Mouse (Mus musculus): ENCODE data around the gene H60b.
"Not testable (repeated sequence)": the region's sequence is repeated elsewhere in the genome, so short reads cannot be mapped to it uniquely, and the experiment has no call there.

Gene H60b

GRCm38 (mm10) chr10:22165328-22166003 lies 7.1 kb downstream of the H60b start:
- not testable (repeated sequence) for DNase-seq (ENCODE audit: low spot score)

DNA sequence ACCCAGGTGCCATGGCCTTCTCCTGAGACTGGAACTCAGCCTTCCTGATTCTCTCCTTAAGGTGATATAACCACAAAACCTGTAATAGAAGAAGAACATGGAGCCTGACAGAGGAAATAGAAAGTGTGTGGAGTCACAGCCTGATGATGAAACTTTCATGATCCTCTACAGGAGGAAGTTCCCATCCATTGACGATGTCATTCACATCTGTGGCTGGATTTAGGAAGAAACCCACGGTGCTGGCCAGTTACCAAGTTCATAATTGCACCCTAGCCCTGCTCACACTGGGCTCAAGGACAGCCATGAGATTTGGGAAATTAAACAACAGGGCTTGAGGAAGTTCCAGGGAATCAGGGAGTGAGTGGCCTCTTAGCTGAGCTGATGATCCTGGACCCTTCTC lies 7.6 kb downstream of the H60b start:
- DNase-seq (ENCODE audit: low spot score) = not testable (repeated sequence)

DNA sequence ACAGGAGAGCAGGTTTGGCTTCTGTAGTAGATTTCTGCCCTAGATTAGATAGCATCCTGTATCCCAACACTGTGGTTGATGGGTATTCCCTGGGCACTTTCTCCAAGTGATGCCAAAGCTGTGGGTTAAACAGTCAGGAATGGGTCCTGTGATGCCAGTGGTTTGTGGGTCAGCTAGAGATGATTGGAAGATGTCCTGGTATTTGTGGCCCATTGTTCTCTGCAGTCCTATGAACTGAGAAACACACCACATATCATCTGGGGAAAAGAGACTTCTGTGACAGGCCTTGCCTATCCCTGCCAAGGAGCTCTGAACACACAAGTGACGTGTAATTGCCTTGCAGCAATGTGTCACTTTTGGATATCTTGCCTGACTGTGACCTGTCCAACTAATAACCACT lies 8.7 kb downstream of the H60b start:
- not testable (repeated sequence) for DNase-seq (ENCODE audit: low spot score)

- DNase-seq (ENCODE audit: low spot score) = not testable (repeated sequence)
Measured at GRCm38 (mm10) chr10:22169116-22169515, 10.7 kb downstream of the H60b start.

GRCm38 (mm10) chr10:22172431-22173334 lies 14.3 kb downstream of the H60b start:
- DNase-seq (ENCODE audit: low spot score) = not testable (repeated sequence)

DNA sequence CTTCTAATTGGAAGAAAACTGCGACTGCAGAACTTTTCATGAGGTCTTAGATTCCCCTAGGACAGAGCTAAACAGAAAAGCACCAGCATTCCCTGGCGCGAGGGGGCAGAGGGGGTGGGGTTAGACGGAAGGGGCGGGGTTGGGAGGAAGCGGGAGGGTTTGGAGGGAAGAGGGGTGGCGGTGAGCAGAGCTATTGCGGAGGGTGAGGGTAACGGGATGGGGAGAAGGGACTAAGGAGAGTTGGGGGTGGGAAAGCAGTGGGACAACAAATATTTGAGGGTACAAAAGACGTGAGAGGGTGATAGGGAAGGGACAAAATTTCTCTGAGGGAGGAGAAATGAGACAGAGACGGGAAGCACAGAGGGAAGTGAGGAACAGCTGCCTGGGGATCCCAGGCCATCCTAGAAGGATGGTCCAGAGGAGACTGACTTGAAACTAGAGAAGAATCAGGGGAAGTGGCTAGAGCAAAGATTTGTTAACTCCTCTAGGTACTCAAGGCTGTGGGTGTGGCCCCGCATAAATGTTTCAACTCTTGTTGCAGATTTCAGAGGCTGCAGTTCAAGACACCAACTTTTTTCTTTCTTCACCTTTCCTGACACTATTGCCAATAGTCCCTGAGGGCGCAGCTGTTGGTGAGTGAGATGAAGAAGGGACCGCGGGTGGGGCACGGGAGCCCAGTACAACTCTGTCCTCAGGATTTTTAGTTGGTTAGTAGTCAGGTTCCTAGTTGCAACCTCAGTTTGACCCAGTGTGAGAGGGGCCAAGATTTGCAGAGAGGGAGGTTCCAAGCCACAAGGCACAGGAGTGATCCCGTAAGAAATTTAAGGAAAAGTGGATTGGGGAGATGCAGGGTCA lies 15.2 kb downstream of the H60b start:
- not testable (repeated sequence) for DNase-seq (ENCODE audit: low spot score)

DNA sequence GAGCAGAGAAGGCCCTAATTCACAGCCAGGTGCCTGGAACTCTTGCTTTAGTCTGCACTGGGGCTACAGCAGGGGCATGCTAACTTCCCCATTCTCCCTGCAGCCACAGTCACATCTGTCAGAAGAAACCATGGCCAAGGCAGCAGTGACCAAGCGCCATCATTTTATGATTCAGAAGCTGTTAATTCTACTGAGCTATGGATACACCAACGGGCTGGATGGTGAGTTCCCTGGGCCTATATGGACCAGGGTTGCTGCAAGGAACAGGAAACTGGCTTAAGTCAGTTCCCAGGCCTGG lies 15.8 kb downstream of the H60b start:
- DNase-seq (ENCODE audit: low spot score) = not testable (repeated sequence)

GRCm38 (mm10) chr10:22176515-22176914 lies 18.1 kb downstream of the H60b start:
- not testable (repeated sequence) for DNase-seq (ENCODE audit: low spot score)

- DNase-seq (ENCODE audit: low spot score) = not testable (repeated sequence)
Measured at GRCm38 (mm10) chr10:22191035-22191434, 32.6 kb downstream of the H60b start.

DNA sequence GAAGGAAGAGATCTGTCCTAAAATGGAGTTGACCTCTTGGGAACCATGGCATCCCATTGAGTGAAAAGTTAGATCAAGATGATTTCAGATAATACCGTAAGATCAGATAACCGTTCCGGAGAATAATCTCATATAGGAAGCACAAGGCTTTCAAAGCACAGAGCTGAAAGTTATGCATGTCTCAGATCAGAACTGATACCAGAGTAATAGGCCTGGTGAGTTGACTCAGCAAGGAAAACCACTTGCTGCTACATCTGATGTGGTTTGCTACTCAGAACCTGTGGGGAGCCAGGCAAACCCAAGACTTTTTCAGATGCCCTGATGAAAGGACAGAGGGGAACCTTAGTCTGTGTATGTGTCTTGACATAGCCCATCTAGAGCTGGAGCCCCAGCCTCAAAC lies 43.0 kb downstream of the H60b start:
- DNase-seq (ENCODE audit: low spot score) = not testable (repeated sequence)

DNA sequence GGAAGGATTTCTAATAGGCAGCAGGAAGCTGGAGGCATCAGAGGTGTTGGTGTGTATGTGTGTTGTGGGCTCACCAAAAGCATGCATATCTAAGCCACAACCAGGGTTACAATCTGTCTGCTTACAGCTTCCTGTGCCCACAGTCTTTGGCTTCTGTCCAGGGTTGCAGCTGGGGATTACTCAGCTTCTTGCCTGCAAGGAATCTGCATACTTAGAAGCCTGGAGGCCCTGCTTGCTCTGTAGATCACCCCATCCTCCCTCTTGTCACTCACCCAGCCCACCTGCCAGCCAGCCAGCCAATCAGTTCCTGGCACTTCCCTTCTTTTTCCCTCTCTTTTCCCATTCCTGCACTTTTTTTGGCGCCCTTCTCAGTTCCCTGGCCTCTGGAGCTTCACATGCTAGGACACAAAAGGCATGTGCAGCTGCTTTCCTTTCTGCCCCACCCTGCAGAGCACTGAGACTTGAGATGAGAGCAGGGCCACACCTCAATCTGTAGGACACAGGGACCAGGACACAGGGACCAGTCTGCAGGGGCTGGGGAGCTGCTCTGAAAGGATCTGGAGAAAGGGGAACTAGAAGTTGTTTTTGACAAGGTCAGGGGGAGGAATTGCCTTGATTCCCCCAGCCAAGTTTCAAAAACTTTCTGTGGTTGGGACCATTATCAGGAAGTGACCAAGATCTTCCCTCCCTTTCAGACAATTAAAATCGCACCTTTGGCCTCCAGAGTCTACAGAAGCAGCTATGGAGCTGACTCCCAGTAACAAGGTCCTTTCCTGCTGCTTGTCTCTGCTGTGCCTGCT lies 44.6 kb downstream of the H60b start:
- not testable (repeated sequence) for DNase-seq (ENCODE audit: low spot score)

DNA sequence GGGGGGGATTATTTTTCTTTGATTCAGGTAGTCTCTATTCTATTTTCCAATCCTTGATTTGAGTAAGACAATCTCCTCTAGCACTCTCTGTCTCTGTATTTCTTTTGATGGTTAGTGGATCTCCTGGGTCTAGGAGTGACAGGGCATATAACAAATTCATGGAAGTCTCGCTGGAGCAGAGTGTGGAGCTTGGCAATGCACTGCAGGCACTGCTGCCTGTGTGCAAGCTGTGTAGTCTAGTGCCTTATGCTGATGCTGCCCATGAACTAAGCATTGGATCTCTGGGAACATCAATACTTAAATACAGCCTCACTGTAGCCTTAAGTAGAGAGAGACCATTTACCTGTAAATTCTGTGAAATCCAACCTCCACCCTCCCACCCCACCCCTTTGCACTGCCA lies 48.1 kb downstream of the H60b start:
- DNase-seq (ENCODE audit: low spot score) = not testable (repeated sequence)

GRCm38 (mm10) chr10:22212012-22212696 lies 53.8 kb downstream of the H60b start:
- DNase-seq (ENCODE audit: low spot score) = peak; percentile 69

- DNase-seq (ENCODE audit: low spot score) = peak; percentile 17
Measured at GRCm38 (mm10) chr10:22223474-22224349, 65.3 kb downstream of the H60b start.

- DNase-seq (ENCODE audit: low spot score) = no peak
Measured at GRCm38 (mm10) chr10:22265060-22265459, 106.7 kb downstream of the H60b start.

DNA sequence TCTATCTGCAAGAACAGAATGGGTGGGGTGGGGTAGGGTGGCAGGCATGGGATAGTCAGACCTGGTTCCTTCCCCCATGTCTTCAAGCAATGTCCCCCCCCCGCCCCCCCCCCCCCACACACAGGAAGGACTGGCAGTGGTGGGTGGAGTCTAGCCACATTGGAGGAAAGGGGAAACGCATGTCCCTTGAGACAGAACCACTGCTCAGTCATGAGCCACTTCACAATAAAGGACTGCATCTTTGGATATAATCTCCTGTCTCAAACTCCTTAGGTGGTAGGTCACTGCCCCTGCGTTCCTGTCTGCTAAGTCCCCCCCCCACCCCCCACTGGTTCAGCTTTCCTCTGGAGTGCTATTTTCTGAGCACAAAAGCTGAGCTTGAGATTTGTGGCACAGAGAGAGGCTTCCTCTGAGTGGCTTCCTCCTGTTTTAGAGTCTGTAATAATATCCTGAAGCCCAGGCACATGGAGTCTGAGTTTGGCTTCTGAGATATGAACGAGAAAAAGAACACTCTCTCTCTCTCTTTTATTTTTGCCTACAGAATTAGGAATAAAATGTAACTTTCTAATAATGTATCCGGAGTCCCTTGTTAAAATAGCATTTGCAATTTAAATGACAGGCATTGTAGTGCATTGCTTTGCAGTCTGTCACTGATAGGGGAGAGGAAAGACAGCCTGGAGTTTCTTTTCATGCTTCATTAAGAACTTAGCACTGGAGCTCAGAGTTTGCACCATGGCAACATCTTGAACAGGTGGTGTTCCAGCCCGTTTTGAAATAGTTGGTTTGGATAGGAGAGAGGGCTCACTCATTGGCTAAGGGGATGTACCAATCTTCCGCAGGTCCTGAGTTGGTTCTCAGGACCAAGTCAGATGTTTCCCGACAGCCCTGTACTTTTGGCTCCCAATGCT lies 112.7 kb downstream of the H60b start:
- DNase-seq (ENCODE audit: low spot score) = not testable (repeated sequence)

- peak; percentile 38 for DNase-seq (ENCODE audit: low spot score)
Measured at GRCm38 (mm10) chr10:22272914-22273683, 114.7 kb downstream of the H60b start.

Data from ovary, postnatal 36 days (tissue).